ENCODE assay signal across 8 mouse cellular contexts in genomic region chrX:168639556-168640356, GRCm38 (mm10). TPM values are rescaled to one million over a fixed set of nuclear protein-coding genes. Genes with fewer than 3 reads are reported as not detected.
A peak's percentile ranks its signal among the peaks of the same experiment; 100 is the strongest.
DNase-seq lines count a peak whose midpoint lies in the region; ATAC-seq lines count a peak whose summit lies in the region.

No protein-coding gene starts in this region.

- H3K9me3 ChIP-seq in forebrain, embryonic 10.5 days, result no peaks in the 10 kb centered on the region
- no peaks in the 10 kb centered on the region for H3K9me3 ChIP-seq in heart, embryonic 15.5 days (replicated peaks)
- H3K9me3 ChIP-seq in liver, embryonic 13.5 days (replicated peaks), result no peaks in the 10 kb centered on the region
- H3K9me3 ChIP-seq in stomach, embryonic 14.5 days (ENCODE audit: control insufficient read depth, low read depth, low read length), result no peaks in the 10 kb centered on the region

- no peak overlapping the region for H3K27ac ChIP-seq in forebrain, embryonic 10.5 days
- peak overlapping the region; percentile 42; the same call in 1 of the 2 replicates for H3K27ac ChIP-seq in heart, embryonic 15.5 days
- no peak overlapping the region for H3K27ac ChIP-seq in liver, embryonic 13.5 days
- peak overlapping the region; percentile 33; the same call in 1 of the 2 replicates for H3K27ac ChIP-seq in stomach, embryonic 14.5 days (ENCODE audit: low read length)

- peak overlapping the region; percentile 49 for H3K4me2 ChIP-seq in heart, embryonic 15.5 days
- H3K4me2 ChIP-seq in liver, embryonic 13.5 days, result peak overlapping the region; percentile 56
- peak overlapping the region; percentile 32 for H3K4me2 ChIP-seq in stomach, embryonic 14.5 days (replicated peaks; ENCODE audit: low read depth, low read length)

- no peaks in the 10 kb centered on the region for H3K4me1 ChIP-seq in forebrain, embryonic 10.5 days
- no peaks in the 10 kb centered on the region for H3K4me1 ChIP-seq in heart, embryonic 15.5 days (replicated peaks)
- no peaks in the 10 kb centered on the region for H3K4me1 ChIP-seq in liver, embryonic 13.5 days (replicated peaks)
- H3K4me1 ChIP-seq in stomach, embryonic 14.5 days (ENCODE audit: control insufficient read depth, insufficient read depth, low read length), result no peaks in the 10 kb centered on the region

- peak overlapping the region; percentile 33; the same call in 1 of the 2 replicates for H3K9ac ChIP-seq in heart, embryonic 15.5 days
- peak overlapping the region; percentile 41; the same call in 1 of the 2 replicates for H3K9ac ChIP-seq in liver, embryonic 13.5 days
- H3K9ac ChIP-seq in stomach, embryonic 14.5 days (replicated peaks; ENCODE audit: low read depth, low read length), result no peak overlapping the region

- WGBS in forebrain, embryonic 10.5 days, result 21% methylated on average over 11 of the region's 11 CpGs
- 13% methylated on average over 11 of the region's 11 CpGs for WGBS in heart, embryonic 15.5 days
- WGBS in liver, embryonic 13.5 days (ENCODE audit: insufficient replicate concordance), result 14% methylated on average over 11 of the region's 11 CpGs
- WGBS in stomach, embryonic 14.5 days, result 18% methylated on average over 11 of the region's 11 CpGs

- H3K36me3 ChIP-seq in forebrain, embryonic 10.5 days (replicated peaks), result no peaks in the 10 kb centered on the region
- H3K36me3 ChIP-seq in heart, embryonic 15.5 days, result no peaks in the 10 kb centered on the region
- H3K36me3 ChIP-seq in liver, embryonic 13.5 days, result no peaks in the 10 kb centered on the region
- no peaks in the 10 kb centered on the region for H3K36me3 ChIP-seq in stomach, embryonic 14.5 days (ENCODE audit: control insufficient read depth, insufficient read depth, low read length)

- H3K27me3 ChIP-seq in forebrain, embryonic 10.5 days (ENCODE audit: poor library complexity, severe bottlenecking), result peaks cover 80% of the 10 kb centered on the region
- no peaks in the 10 kb centered on the region for H3K27me3 ChIP-seq in heart, embryonic 15.5 days
- no peaks in the 10 kb centered on the region for H3K27me3 ChIP-seq in liver, embryonic 13.5 days
- H3K27me3 ChIP-seq in stomach, embryonic 14.5 days (ENCODE audit: control insufficient read depth, insufficient read depth, low read length), result no peaks in the 10 kb centered on the region

- peak; percentile 2 for DNase-seq in c-Kit-negative CD71-positive TER-119-positive erythroid progenitor cells, embryonic 14.5 days (ENCODE audit: low read depth, low spot score)
- DNase-seq in forebrain, embryonic 10.5 days (ENCODE audit: extremely low spot score, low spot score), result peak; percentile 34
- peak; percentile 60 for DNase-seq in kidney, postnatal 14 days
- peak; percentile 37 for DNase-seq in liver, embryonic 13.5 days
- DNase-seq in natural killer cell, adult 2 months (ENCODE audit: low spot score in 2 of 2), result peak; percentile 56 to 67

- ATAC-seq in CD4-positive, CD25-positive, alpha-beta regulatory T cell, adult 4 months, result peak; percentile 98
- ATAC-seq in heart, embryonic 15.5 days (replicated peaks; ENCODE audit: insufficient number of reproducible peaks, insufficient read depth, low FRiP score, low read depth), result no peak
- peak; percentile 75 for ATAC-seq in liver, embryonic 13.5 days (ENCODE audit: low read depth)
- ATAC-seq in stomach, embryonic 14.5 days (ENCODE audit: insufficient number of reproducible peaks, insufficient read depth, low FRiP score, low read depth), result peak; percentile 65

- H3K4me3 ChIP-seq in forebrain, embryonic 10.5 days, result peak overlapping the region; percentile 43
- peak overlapping the region; percentile 54 for H3K4me3 ChIP-seq in heart, embryonic 15.5 days
- H3K4me3 ChIP-seq in liver, embryonic 13.5 days (replicated peaks), result peak overlapping the region; percentile 49
- peak overlapping the region; percentile 17 for H3K4me3 ChIP-seq in stomach, embryonic 14.5 days (ENCODE audit: low read depth, low read length)

RNA-seq across cellular contexts. Expression of gene Msl3, which starts 33.9 kb away (rescaled TPM):
- polyA plus RNA-seq in CD4-positive, CD25-positive, alpha-beta regulatory T cell, adult 4 months (2017; shearing (Covaris generic)), result 10 to 100 TPM; 39.3 to 40.3 TPM
- 30.7 and 32.5 TPM in 2 replicates for polyA plus RNA-seq in forebrain, embryonic 10.5 days (2016; fragmentation: Nextera tagmentation; extraction: Ambion mirVana)
- polyA plus RNA-seq in heart, embryonic 15.5 days (2015; fragmentation: Nextera tagmentation; extraction: Ambion mirVana), result 34.6 and 36.3 TPM in 2 replicates
- 18.3 and 22.8 TPM in 2 replicates for polyA plus RNA-seq in liver, embryonic 13.5 days (2015; fragmentation: Nextera tagmentation; extraction: Ambion mirVana)
- polyA plus RNA-seq in stomach, embryonic 14.5 days (2014; fragmentation: Nextera tagmentation; extraction: Ambion mirVana), result 37.9 and 39.5 TPM in 2 replicates

Comparison
In these comparisons a context has a peak if more than half of its experiments do, and no peak if none do; other contexts are left out.
1. DNase-seq: peak in every context shown above with its lines; median percentile 62 in natural killer cell, adult 2 months; 60 in kidney, postnatal 14 days; 37 in liver, embryonic 13.5 days; 34 in forebrain, embryonic 10.5 days; 2 in c-Kit-negative CD71-positive TER-119-positive erythroid progenitor cells, embryonic 14.5 days.
2. H3K27ac ChIP-seq: peak in heart, embryonic 15.5 days (single experiment) and stomach, embryonic 14.5 days (single experiment); none in forebrain, embryonic 10.5 days (single experiment) and liver, embryonic 13.5 days (single experiment).
3. Peak in every context shown above with its lines, with median percentiles within 50 percentile points of each other: H3K4me3 ChIP-seq and H3K4me2 ChIP-seq.